Mouse (Mus musculus) left cerebral cortex, postnatal 10 days (tissue): ENCODE data around the gene Aph1c. TPM values are rescaled to one million over a fixed set of nuclear protein-coding genes. Genes with fewer than 3 reads are reported as not detected.
"Not testable (repeated sequence)": the region's sequence is repeated elsewhere in the genome, so short reads cannot be mapped to it uniquely, and the experiment has no call there.

Experiments
- DNase-seq, 2 experiments: peaks; one replicate each; pipeline ENCODE4 v3.0.0; 2021 to 2022; ENCODE audit warnings: low spot score in 2 of 2, mixed read lengths in 1 of 2; ENCODE audit errors: extremely low spot score in 1 of 2
- intact Hi-C: fragments of 180-260 bp; cut with DNase I; formaldehyde crosslinking; loops from one replicate; pipeline ENCODE4 v1.15.1; 2025
- total RNA-seq, 2 experiments: library from RNA; stranded (reverse); gene quantifications; 2 replicates each; pipeline ENCODE4 v1.2.3; 2021

The Aph1c gene
- 1 to 10 TPM; 4.7 to 6.2 TPM for total RNA-seq

DNA sequence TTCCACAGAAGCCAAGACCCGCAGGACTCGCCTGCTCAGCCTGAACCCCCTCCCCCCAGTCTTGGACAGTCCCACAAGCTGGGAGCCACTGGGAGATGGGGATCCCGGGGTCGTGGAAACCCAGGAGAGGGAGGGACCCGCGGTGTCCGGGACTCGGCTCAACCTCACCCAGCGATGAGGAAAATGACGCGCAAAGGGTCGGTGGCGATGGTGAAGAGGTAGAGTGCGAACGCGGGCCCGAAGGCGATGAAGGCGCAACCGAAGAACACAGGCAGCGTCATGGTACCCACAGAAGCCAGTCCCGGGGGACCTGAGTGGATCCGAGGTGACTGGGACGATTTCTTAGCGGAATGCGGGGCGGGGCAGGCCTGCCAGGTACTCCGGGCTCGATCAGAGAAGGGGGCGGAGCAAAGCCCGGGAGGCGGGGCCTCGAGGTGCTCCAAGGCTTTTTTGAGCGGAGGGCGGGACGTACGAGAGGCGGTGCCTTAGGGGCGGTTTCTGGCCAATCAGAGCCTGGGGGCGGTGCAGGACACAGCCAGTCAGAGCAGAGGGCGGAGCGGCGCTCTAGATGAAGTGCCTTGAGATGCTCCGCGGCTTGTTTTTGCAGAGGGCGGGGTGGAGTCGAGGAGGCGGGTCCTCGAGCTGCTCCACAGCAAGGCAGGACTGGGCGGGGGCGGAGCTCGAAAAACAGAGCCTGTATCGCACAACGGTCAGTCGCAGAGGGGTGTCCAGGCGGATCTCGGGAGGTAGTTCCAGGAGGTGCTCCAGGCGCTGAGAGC, at the start of gene Aph1c:
TSS of gene Aph1c (minus strand) at position 409 of the 779 bp plus-strand sequence.
- intact Hi-C loops, result no loop called here
- DNase-seq, result peak; percentile 98 to 99

DNA sequence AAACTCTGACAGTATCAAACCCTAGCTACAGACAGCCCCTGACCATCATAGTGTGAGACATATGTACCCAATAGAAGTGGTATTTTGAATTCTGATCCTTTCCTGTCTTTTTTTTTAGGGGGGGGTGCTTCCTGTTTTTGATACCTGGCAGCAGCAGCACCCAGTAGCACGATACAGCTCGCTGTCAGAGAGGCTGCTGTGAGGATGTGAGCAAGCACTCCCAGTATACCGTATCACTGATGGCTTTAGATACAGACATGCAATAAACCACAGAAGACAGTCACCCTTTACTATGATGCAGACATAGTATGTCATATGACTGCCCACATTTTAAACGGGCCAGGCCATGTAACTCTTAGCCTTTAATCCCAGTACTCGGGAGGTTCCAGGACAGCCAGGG, 49.0 kb upstream of the Aph1c start:
- intact Hi-C loops, result loop anchor here (10.0 kb wide), 1 partner anchor 51 kb away; no protein-coding TSS in a partner anchor
- no peak for DNase-seq

DNA sequence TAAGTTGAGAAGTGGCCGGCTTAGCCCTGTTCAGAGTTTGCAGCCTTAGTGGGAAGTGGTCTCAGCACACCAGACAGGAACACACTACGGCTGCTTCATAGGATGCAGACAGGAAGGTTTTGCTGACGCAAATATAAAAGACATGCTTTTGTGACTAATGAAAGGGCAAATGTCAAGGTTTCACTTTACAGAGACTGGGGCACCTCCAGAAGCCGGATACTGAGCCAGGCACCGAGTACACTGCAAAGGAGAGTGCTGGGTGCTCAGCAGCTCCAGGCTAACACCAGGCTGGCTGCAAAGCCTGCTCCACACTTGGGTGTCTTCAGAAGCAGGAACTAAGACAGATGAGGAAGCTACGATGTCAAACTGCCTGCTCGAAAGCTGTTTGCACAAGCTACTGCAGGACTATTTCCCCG, 47.9 kb upstream of the Aph1c start:
- no peak for DNase-seq
- intact Hi-C loops, result loop anchor here (10.0 kb wide), 1 partner anchor 52 kb away; no protein-coding TSS in a partner anchor

DNA sequence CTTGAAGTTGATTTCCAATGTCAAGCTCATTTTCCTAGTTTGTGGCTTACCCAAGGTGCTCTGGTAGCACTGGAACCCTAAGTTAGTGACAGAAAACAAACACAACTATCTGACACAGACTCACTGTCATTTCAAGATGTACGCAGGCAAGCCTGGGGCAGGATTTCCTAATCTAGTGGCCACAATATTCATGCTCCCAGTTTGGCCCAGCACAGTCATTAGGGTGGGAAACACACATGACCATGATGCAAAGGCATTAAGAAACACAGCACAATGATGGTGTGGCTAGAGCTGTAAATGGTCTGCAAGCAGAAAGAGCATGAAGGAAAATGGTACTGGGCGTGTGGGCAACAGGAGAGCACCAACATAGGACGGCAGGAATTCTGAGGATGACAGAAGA, 47.3 kb upstream of the Aph1c start:
- no peak for DNase-seq
- intact Hi-C loops, result loop anchor here (10.0 kb wide), 1 partner anchor 53 kb away; no protein-coding TSS in a partner anchor

DNA sequence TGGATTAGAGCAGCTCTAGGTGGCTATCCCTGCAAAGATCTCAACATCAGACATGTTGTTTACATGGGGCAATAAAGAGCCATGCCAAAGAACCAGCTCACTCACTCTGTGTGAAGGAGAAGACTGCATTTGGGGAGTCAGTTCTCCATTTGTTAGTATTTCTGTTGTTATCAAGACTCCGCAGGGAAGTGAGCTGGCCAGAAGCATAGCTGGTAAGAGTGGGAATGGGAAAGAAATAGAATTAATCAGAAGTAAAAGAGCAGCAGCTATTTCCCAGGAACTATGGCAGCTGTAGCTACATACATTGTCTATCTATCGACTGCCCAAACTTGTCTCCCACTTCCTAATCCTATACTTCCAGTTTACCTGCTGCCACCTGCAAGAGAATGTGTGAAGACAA, 46.2 kb upstream of the Aph1c start:
- no peak for DNase-seq
- intact Hi-C loops, result loop anchor here (10.0 kb wide), 1 partner anchor 54 kb away; no protein-coding TSS in a partner anchor

DNA sequence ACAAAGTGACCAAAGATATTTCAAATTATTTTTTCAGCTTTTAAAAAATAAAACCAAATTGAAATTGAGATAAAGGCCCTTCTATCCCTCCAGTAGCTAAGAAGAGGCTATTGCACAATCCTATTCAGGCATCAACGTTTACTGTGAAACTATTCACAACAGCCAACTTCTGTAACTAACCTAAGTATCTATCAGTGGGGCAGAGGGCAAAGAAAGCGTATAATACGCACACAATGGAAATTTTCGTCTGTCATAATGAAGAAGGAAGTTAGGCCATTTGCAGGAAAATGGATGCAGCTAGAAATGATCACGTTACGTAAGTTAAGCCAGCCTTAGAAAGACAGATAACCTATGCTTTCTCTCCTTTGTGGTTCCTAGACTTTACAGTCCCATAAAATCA, 45.0 kb upstream of the Aph1c start:
- DNase-seq, result no peak
- intact Hi-C loops, result no loop called here

DNA sequence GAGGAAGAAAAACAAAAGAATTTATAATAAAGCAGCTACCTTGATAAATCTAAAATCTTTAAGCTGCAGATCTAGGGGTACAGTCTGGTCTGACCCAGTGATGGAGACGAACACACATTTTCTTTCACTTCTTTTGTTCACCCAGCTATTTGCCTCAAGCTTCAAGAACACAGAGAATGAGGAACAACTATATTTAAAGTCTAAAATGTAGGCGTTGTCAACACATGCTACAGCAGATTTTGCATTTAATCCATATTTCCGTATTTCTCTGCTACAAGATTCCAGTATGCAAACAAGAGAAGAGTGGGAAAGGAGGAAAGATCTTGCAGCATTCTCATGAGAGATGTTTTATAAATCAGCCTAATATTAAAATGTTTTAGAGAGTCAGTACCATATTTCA, 44.4 kb upstream of the Aph1c start:
- no peak for DNase-seq
- intact Hi-C loops, result no loop called here

DNA sequence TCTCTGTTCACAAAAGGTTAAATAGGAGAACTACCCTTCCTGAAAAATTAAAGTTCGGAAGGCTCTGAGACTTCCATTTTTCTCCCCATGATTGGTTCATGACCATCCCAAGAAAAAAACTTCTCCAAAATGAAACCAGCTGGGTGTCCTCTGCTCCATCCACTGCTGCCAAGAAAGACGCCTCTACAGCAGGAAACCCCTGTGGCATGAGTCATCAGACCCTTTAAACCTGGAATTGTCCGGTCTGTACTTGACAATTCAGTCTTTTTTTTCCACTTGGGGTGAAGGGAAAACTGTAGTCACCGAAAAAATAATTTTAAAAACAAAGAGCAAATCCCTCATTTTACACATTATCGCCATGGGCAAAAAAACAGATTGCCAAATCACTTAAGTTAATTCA, 42.1 kb upstream of the Aph1c start:
- intact Hi-C loops, result no loop called here
- peak in 1 of 2 experiments; percentile 37 for DNase-seq

DNA sequence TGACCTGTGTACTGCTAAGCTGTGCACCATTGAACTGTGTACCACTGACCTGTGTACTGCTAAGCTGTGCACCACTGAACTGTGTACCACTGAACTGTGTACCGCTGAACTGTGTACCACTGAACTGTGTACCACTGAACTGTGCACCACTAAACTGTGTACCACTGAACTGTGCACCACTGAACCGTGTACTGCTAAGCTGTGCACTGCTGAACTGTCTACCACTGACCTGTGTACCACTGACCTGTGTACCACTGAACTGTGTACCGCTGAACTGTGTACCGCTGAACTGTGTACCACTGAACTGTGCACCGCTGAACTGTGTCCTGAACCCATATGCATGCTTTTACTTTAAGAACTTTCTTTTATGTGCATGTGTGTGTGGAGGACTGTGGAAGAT, 39.8 kb upstream of the Aph1c start:
- no peak for DNase-seq
- intact Hi-C loops, result no loop called here

DNA sequence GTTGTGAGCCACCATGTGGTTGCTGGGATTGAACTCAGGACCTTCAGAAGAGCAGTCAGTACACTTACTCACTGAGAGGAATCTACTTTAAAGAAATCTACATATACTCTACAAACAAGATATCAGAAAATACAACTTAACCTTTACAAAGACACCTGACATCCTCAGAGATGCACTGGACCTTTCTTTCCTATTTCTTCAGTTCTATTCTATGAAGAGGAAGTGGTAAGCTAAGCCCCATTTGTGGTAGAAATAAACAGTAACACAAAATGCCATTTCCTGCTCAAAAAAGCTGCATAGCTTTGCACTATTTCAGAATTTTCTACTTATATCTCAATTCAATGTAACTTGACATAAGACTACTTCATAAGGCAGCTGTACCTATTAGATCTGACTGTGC, 39.0 kb upstream of the Aph1c start:
- intact Hi-C loops, result no loop called here

DNA sequence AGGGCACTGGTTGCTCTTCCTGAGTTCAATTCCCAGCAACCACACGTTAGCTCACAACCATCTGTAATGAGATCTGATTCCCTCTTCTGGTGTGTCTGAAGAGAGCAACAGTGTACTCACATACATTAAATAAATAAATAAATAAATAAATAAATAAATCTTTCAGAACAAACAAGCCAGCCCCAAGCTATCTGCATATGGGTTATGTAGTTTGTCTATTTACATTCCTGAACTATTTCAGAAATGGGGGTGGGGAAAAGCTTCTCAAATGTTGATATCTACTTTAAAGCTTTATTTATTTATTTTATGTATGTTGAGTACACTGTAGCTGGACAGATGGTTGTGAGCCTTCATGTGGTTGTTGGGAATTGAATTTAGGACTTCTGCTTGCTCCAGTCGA, 38.5 kb upstream of the Aph1c start:
- intact Hi-C loops, DNase-seq: not testable (repeated sequence)

More for the DNA sequence above, 39.0 kb upstream of the Aph1c start:
- no peak for DNase-seq

DNA sequence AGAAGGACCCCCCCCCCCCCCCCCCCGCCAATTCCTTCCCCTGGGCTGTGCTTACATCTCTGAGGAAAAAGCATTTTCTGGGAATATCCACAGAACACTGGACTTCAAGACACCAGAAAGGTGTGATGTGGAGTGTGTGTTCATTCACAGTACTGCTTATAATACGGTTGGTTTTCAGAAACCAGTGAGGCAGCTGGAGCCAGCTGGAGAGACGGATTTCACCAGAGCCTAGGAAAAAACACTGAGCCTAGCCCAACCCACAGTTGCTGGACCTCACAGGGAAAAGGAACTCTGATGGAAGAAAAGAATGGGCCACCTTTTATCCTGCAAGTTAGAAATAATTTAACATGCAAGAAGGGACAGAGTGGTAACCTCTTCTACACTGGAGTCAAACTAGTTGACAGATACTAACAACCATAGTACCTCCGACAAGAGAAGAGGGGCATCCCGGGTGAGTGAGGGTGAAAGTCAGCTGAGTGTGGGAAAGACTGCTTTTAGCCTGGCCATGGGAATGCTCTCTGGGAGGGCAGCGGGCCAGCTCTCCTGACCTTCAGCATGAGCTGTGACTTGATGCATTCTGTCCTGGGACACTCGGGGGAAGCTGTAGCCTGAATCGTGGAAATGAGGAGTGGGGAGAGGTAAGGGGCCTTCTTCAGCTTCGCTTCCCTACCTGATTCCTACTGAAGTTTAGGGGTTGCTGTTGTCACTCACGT, 37.6 kb upstream of the Aph1c start:
- intact Hi-C loops, result no loop called here
- DNase-seq, result peak in 1 of 2 experiments; percentile 58

DNA sequence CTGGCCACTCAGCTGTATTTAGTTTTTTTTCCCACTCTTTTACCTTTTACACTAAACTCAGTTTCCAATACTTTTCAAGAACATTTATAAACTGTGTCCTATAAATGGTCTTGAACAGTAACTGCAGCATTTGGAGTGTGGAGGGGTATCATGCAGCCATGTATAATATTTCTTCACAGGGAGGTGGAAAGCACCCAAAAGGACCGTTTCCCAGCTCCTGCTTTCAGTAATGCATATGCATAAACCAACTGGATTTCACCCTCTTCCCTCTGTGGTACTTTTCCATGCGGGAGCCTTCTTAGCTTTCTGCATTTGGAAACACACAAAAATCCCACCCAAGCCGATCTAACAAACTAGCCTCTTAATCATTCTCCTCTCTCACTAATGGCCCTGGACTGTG, 30.2 kb upstream of the Aph1c start:
- DNase-seq, result peak in 1 of 2 experiments; percentile 29

DNA sequence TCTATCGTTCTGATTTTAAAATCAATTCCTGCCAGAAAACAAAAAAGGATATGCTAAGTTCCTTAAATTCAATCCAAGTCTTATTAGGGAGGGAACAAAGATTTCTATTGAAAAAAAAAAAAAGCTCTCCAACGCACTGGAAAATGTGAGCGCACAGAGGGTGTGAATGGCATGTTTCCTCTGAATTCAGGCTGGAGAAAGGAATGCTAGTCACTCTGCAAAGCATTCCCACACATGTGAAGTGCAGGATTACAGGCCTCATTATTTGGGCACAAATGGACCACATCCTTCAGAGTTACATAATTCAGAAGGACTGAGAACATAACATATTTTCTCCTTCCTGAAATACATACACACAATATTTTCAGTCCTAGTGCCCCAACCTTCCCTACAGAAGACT, 28.9 kb upstream of the Aph1c start:
- no peak for DNase-seq
- intact Hi-C loops, result loop anchor here (10.0 kb wide), 1 partner anchor 51 kb away; the partner anchor contains the start of gene Rab8b

More for the DNA sequence above, 30.2 kb upstream of the Aph1c start:
- intact Hi-C loops, result loop anchor here (10.0 kb wide), 1 partner anchor 50 kb away; the partner anchor contains the start of gene Rab8b

DNA sequence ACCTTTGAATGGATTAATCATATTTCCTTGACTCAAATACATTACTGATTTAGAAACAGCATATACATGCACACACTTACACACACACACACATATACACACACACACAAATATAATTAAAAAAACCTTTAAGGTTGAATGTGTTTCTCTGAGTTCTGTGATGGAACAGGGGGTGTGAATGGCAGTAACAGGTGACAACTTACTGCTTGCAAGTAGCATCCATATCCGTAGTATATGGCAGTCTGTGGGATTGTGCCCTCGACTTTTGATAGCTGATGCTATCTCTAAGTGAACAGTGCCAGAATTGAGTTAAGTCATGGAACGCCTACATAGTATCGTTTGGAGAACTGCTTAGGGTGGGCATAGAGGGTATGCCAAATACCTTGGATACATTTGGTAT, 27.7 kb upstream of the Aph1c start:
- intact Hi-C loops, result loop anchor here (10.0 kb wide), 1 partner anchor 53 kb away; the partner anchor contains the start of gene Rab8b

DNA sequence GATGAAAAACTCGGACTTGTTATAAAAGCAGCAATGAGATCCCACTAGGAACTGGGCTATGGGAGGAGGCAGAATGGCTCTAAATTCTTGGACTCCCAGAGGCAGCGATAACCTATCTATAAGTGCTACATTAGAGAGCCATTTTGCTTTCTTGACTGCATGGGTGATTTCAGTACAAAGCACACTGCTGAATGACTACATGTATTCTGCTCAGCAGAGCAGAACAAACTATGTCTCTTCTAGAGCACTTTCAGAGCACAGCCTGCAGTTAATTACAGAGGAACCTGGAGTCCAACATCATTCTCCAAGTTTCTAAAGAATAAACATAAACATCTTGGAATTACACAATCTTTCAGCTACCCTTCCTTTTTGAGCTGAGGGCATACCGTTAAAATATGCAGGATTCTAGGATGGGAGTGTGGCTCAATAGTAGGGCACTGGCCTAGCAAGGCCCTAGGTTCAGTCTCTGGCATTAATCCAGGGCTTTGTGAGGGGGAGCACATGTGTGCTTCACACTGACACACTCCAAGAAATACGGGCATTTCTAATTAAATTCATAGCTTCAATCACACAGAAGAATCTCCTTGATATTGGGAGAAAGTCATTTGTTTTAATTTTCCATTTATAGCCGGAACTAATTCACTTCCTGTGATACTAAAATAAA, 26.7 kb upstream of the Aph1c start:
- no peak for DNase-seq
- intact Hi-C loops, result loop anchor here (10.0 kb wide), 1 partner anchor 54 kb away; the partner anchor contains the start of gene Rab8b

More for the DNA sequence above, 27.7 kb upstream of the Aph1c start:
- no peak for DNase-seq

DNA sequence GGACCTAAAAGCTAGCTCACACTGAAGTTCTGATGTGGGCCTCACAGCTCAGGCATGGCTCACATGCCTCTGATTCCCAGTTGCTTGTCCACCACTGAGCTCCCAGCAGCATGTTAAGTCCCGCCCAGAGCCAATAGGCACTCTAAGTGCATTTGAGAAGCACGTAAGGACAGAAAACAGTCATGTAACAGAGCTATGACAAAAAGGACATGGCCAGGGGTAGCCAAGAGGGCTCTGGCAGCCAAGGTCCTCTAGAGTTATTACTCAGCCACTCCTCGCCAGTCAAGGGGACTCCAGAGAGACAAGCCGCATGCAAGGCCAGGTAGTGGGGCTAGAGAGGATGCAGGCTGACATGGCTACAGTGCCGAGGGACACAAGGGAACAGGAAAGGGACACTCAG, 25.0 kb upstream of the Aph1c start:
- intact Hi-C loops, result no loop called here
- no peak for DNase-seq

DNA sequence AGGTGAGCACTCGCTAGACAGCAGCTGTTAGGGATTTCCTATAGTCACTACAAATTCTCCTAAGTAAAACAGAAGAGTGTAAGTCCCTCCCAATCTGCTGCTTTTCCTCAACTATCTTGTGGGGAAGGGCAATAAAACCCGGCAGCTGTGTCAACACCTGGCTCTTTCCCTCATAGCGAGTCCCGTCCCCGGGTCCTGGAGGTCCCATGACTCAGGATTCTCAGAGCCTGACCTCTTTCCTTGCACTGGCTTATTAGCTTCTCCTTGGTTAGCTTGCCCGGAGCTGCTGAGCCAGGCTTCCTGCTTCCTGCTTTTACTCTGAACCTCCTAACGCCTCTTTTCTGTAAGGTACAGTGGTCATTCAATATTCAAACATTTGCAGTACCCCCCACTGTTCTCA, 21.3 kb upstream of the Aph1c start:
- intact Hi-C loops, result no loop called here
- DNase-seq, result peak in 1 of 2 experiments; percentile 25

DNA sequence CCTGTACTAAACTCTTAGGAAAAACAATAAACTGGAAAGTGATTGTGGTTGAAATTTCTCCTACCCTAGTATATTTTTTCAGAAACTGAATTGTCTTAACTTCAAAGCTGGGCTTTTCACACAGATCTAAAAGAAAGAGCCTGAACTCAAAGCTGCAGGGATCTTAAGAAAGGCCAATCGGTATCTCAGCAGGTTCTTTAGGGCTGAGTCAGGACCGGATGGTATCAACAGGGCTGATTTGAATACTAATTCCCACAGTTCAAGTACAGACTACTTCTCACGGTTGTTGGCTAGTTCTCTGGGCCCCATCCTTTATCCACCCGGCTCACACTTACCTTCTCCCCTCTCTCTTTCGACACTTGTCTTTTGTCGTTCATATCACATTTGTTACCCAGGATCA, 18.1 kb upstream of the Aph1c start:
- intact Hi-C loops, result no loop called here
- no peak for DNase-seq
